Mouse (Mus musculus) heart, postnatal 0 days (tissue): Measurements from ENCODE around the gene Sgpl1. TPM values are rescaled to one million over a fixed set of nuclear protein-coding genes. Genes with fewer than 3 reads are reported as not detected.
A peak's percentile ranks its signal among the peaks of the same experiment; 100 is the strongest.

ENCODE experiments used
- ATAC-seq: fragments of 200-750 bp; cut with Nextera tagmentation; 2 replicates; pipeline ENCODE4 v1.8.0; 2017; ENCODE audit warnings: low read depth, moderate number of reproducible peaks, moderate library complexity; ENCODE audit not compliant: insufficient read depth
- DNase-seq: peaks from one replicate; pipeline ENCODE4 v3.0.0-alpha.2; 2016; ENCODE audit warnings: low spot score
- H3K27ac ChIP-seq: fragments of 300-500 bp; sonication (generic); 2 replicates; pipeline ENCODE4 v1.5.1; 2014; ENCODE audit warnings: low read depth, mild to moderate bottlenecking
- H3K27me3 ChIP-seq: fragments of 300-500 bp; sonication (generic); 2 replicates; pipeline ENCODE4 v1.6.1; 2014; ENCODE audit warnings: low read length, mixed read lengths; ENCODE audit not compliant: control insufficient read depth, insufficient read depth
- H3K36me3 ChIP-seq: fragments of 300-500 bp; sonication (generic); replicated peaks from 2 replicates; pipeline ENCODE4 v1.6.1; 2014; ENCODE audit warnings: low read length, mixed read lengths; ENCODE audit not compliant: control insufficient read depth, insufficient read depth
- H3K4me1 ChIP-seq: fragments of 300-500 bp; sonication (generic); 2 replicates; pipeline ENCODE4 v1.6.1; 2014; ENCODE audit warnings: antibody characterized with exemption; ENCODE audit not compliant: control insufficient read depth, insufficient read depth
- H3K4me2 ChIP-seq: fragments of 300-500 bp; sonication (generic); 2 replicates; pipeline ENCODE4 v1.6.1; 2014; ENCODE audit warnings: low read depth, mild to moderate bottlenecking, low read length, moderate library complexity
- H3K4me3 ChIP-seq: fragments of 300-500 bp; sonication (generic); 2 replicates; pipeline ENCODE4 v1.5.1; 2014; ENCODE audit warnings: low read depth, low read length
- H3K9ac ChIP-seq: fragments of 300-500 bp; sonication (generic); replicated peaks from 2 replicates; pipeline ENCODE4 v1.6.1; 2014; ENCODE audit warnings: low read depth, low read length, mixed read lengths
- H3K9me3 ChIP-seq: fragments of 300-500 bp; sonication (generic); replicated peaks from 2 replicates; pipeline ENCODE4 v1.6.1; 2016; ENCODE audit warnings: low read length; ENCODE audit not compliant: control insufficient read depth
- CTCF ChIP-seq: IDR thresholded peaks from 2 replicates; pipeline ENCODE4 v1.5.1; 2016; ENCODE audit warnings: antibody characterized with exemption, control low read depth, low read depth
- EP300 ChIP-seq: IDR thresholded peaks from 2 replicates; pipeline ENCODE4 v1.6.1; 2016; ENCODE audit warnings: antibody characterized with exemption, low read depth
- WGBS: fragments of 180-500 bp; shearing (Covaris S2); extraction: QIAGEN DNeasy Blood & Tissue Kit; methylation state at CpG from one replicate; pipeline ENCODE4 v1.1.7; 2014; 5-methylcytosine and 5-hydroxymethylcytosine counted together
- polyA plus RNA-seq: library from polyadenylated mRNA; unstranded; fragments of >200 nt; fragmentation: Nextera tagmentation; extraction: Ambion mirVana; gene quantifications from 2 replicates; pipeline ENCODE4 v1.2.1, GENCODE M21; 2015
- total RNA-seq: library from RNA; depleted of rRNA; stranded (reverse); fragments of >200 nt; gene quantifications from 2 replicates; pipeline ENCODE4 v1.2.3, GENCODE M21; 2014; ENCODE audit warnings: low replicate concordance

Sgpl1 gene
- total and polyA plus RNA-seq, 2 experiments from 2014 or later: 16.7 to 36.3 TPM

DNA sequence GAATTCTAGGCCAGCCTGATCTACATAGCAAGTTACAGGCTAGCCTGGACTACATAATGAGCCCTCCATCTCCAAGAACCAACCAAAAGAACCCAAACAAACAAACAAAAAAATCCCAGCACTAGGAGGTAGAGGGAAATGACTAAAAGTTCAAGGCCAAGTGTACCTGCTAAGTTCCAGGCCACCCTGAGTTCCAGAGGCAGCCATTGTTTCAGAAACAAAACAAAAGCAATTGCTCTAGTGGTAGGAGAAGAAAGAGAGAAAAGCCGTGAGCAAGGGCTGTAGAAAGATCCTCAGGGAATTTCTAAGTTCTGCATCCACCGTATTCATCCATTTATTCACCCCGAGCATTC, 1.8 kb downstream of the Sgpl1 start:
- H3K4me2 ChIP-seq: peak overlapping the region; percentile 99
- peak overlapping the region; percentile 77 for H3K27ac ChIP-seq
- H3K4me1 ChIP-seq: peaks cover 7% of the 10 kb centered on the region; the same call in 1 of the 2 replicates
- no peaks in the 10 kb centered on the region for H3K36me3 ChIP-seq
- WGBS: 0% methylated on average over 3 of the region's 3 CpGs
- ATAC-seq (no peak), DNase-seq (no peak)
- H3K9me3 ChIP-seq: no peaks in the 10 kb centered on the region
- no peaks in the 10 kb centered on the region for H3K27me3 ChIP-seq
- TF ChIP-seq CTCF (no peak), EP300 (no peak)
- H3K9ac ChIP-seq: peak overlapping the region; percentile 68
- H3K4me3 ChIP-seq: peak overlapping the region; percentile 84

DNA sequence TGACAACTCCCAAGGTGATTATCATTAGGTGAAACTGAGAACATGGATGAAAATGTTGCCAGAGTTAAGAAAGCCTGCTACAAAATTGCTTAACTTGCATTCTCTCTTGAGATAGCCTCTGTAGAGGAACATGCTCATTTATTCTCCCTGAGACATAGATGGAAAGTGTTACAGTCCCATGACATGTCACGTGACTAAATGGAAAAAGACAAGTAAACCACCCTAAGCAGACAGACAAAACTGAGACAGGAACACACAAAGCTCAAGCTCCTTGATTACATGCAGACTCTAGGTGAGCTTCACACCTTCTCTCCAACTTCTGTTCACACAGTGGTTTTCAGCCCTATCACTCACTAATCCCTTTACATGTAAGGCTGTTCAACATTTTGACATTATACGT, 4.2 kb downstream of the Sgpl1 start:
- Histone ChIP-seq H3K4me3 (no peak overlapping the region), H3K4me2 (no peak overlapping the region), H3K9me3 (no peaks in the 10 kb centered on the region), H3K27ac (no peak overlapping the region), H3K36me3 (no peaks in the 10 kb centered on the region), H3K4me1 (peaks cover 7% of the 10 kb centered on the region; the same call in 1 of the 2 replicates), H3K9ac (no peak overlapping the region), H3K27me3 (no peaks in the 10 kb centered on the region)
- DNase-seq: no peak
- ATAC-seq: no peak
- 91% methylated on average over 2 of the region's 2 CpGs for WGBS
- TF ChIP-seq EP300 (no peak), CTCF (no peak)

DNA sequence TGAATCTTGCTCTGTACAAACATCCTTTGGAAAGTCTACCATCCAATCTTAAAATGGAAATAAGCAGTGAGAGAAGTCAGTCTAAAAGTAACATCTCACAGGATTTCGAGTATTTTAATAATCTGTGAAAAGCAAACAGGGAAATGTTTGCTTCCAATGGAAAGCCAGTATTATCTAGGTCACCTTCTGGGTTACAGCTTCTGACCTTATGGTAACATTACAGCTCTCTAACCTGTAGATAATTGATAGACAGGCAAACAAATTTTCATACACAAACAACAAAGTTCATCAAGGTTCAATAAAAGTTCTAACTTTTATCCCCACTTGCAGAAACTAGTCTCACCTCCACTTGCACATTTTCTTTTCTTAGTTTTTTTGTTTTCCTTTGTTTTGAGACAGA, 9.9 kb downstream of the Sgpl1 start:
- Histone ChIP-seq H3K4me2 (no peak overlapping the region), H3K4me1 (no peaks in the 10 kb centered on the region), H3K4me3 (no peak overlapping the region), H3K27ac (no peak overlapping the region), H3K9me3 (no peaks in the 10 kb centered on the region), H3K9ac (no peak overlapping the region), H3K36me3 (no peaks in the 10 kb centered on the region), H3K27me3 (no peaks in the 10 kb centered on the region)
- no peak for DNase-seq
- no peak for TF ChIP-seq EP300
- no peak for TF ChIP-seq CTCF
- ATAC-seq: no peak
- 67% methylated on average over 1 of the region's 1 CpGs for WGBS

DNA sequence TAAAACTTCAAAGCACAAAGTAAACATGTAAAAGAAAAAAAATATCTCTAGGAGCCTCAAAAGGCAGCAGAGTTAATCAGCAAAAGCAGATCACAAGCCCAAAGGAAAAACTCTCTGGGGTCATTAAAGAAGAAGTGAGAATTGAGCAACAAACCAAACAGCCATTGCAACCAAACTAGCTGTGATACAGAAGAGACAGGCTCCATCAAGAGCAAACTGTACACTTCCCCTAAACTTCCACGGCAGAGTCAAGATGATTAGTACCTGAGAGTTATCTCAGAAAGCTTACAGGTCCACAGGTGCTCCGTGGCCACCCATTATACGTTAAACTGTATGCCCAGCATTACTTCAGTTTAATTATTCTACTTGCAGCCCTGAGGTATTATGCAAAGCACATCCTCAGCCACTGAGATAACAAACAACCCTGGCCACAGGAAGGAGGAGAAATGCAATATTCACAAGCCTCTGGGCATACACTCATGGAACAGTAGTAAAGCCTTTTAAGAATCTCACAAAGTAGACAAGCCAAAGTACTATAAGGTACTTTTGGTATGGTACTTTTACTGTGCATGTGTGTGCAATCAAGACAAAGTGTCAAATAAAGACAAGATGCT, 12.2 kb downstream of the Sgpl1 start:
- H3K4me1 ChIP-seq: no peaks in the 10 kb centered on the region
- WGBS: 58% methylated on average over 3 of the region's 3 CpGs
- H3K9ac ChIP-seq: no peak overlapping the region
- no peak overlapping the region for H3K4me2 ChIP-seq
- DNase-seq (no peak), ATAC-seq (no peak)
- TF ChIP-seq EP300: no peak
- no peak for TF ChIP-seq CTCF
- H3K9me3 ChIP-seq: no peaks in the 10 kb centered on the region
- H3K27ac ChIP-seq: no peak overlapping the region
- no peaks in the 10 kb centered on the region for H3K36me3 ChIP-seq
- no peaks in the 10 kb centered on the region for H3K27me3 ChIP-seq
- H3K4me3 ChIP-seq: no peak overlapping the region

DNA sequence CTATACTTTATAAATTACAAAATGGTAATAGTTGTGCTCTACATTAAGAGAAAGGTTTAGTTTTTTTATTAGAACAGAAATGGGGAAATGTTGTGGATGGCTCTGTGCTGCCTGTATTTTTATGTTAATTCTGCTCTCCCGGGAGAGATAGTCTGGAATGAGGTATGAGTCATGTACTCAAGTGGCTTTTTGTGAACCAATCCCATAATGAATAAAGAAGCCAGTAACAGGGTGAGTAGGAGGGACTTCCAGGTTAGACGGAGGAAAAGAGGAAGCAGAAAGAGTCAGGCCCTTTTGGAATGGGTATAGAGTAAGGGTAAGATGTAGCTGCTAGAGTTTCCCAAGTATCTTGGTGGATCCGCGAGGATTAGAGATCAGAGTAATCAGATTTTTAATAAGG, 13.5 kb downstream of the Sgpl1 start:
- Histone ChIP-seq H3K4me1 (no peaks in the 10 kb centered on the region), H3K27me3 (no peaks in the 10 kb centered on the region), H3K9ac (no peak overlapping the region), H3K9me3 (no peaks in the 10 kb centered on the region), H3K4me2 (no peak overlapping the region), H3K4me3 (no peak overlapping the region), H3K27ac (no peak overlapping the region), H3K36me3 (no peaks in the 10 kb centered on the region)
- no peak for TF ChIP-seq EP300
- 59% methylated on average over 4 of the region's 4 CpGs for WGBS
- ATAC-seq: no peak
- no peak for DNase-seq

DNA sequence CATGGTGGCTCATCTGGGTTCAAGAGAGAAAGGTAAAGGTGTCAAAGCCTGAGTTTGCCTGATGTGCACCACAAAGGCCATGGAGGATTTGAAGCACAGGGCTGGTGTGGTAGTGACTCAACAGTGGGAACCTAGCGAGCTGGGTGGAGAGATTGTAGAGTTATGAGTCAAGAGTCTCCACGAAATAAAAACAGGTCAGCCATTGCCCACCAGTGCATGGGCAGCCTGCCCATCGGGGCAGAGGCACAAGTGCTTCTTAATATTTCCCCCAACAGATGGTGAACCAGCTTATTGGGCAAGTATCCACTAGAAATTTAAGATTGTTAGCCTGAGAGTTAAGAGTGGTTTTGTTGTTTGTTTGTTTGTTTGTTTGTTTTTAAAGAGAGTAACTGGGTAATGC, 16.5 kb downstream of the Sgpl1 start:
- 81% methylated on average over 3 of the region's 3 CpGs for WGBS
- Histone ChIP-seq H3K4me3 (no peak overlapping the region), H3K36me3 (0 out of 2 replicates have a peak, but pooled peaks cover 6% of the 10 kb centered on the region), H3K4me1 (no peaks in the 10 kb centered on the region), H3K27ac (no peak overlapping the region), H3K9me3 (no peaks in the 10 kb centered on the region), H3K4me2 (no peak overlapping the region), H3K27me3 (no peaks in the 10 kb centered on the region), H3K9ac (no peak overlapping the region)
- TF ChIP-seq EP300: no peak
- TF ChIP-seq CTCF: no peak
- no peak for DNase-seq
- ATAC-seq: no peak
